Mouse (Mus musculus) ES-E14 (cell line): ENCODE measurements at regions not wholly inside any gene's neighbourhood (a gene's known extent, or its start where the extent isn't known, plus 50 kb on each side); places are given as distances from the start of the nearest gene placed in this dataset.

ENCODE experiments used
- CHD2 ChIP-seq: IDR thresholded peaks from 2 replicates; pipeline ENCODE4 v1.6.1; 2014; ENCODE audit warnings: mild to moderate bottlenecking, low read depth, low read length, inconsistent platforms
- HCFC1 ChIP-seq: IDR thresholded peaks from 2 replicates; pipeline ENCODE4 v1.6.1; 2012; ENCODE audit warnings: low read length, inconsistent platforms, borderline replicate concordance; ENCODE audit not compliant: insufficient read depth
- MAFK ChIP-seq: IDR thresholded peaks from 2 replicates; pipeline ENCODE4 v1.6.1; 2014; ENCODE audit warnings: mild to moderate bottlenecking, low read depth, low read length, inconsistent platforms; ENCODE audit not compliant: insufficient read depth
- ZC3H11A ChIP-seq: IDR thresholded peaks from 2 replicates; pipeline ENCODE4 v1.6.1; 2012; ENCODE audit warnings: low read depth, mild to moderate bottlenecking, inconsistent platforms, low read length, borderline replicate concordance
- ZNF384 ChIP-seq: IDR thresholded peaks from 2 replicates; pipeline ENCODE4 v1.6.1; 2012; ENCODE audit warnings: low read depth, low read length, inconsistent platforms

GRCm38 (mm10) chr11:57899335-57899734 is 66.7 kb upstream of the Hand1 start:
- TF ChIP-seq ZNF384 (no peak), HCFC1 (no peak), MAFK (no peak), ZC3H11A (no peak), CHD2 (no peak)
